Mouse (Mus musculus): ENCODE results near the gene Trpv2. TPM values are rescaled to one million over a fixed set of nuclear protein-coding genes. Genes with fewer than 3 reads are reported as not detected.
"Not testable (repeated sequence)": the region's sequence is repeated elsewhere in the genome, so short reads cannot be mapped to it uniquely, and the experiment has no call there.

The Trpv2 gene
- polyA plus RNA-seq, 1 experiment from 2014 or later = 71.4 TPM

DNA sequence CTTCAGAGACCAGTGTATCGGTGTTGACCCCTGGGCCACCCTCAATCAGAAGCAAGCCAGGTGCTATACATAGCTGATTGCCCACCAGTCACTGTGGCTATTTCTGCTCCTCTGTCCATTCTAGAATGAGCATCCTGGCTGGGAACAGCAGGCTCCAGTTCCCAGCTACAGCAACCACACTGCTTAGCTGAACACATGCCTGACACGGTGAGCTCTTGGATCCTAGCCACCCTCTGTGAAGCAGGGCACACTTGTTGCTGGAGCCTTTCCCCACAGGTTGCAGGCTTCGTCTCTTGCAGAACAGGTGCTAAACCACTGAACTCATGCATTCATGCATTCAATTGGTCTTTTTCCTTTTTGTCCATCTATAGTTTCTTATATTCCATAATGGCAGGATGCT is 66.1 kb downstream of the Trpv2 start:
- H3K4me3 ChIP-seq (ENCODE audit: inconsistent target) = no peak overlapping the region

DNA sequence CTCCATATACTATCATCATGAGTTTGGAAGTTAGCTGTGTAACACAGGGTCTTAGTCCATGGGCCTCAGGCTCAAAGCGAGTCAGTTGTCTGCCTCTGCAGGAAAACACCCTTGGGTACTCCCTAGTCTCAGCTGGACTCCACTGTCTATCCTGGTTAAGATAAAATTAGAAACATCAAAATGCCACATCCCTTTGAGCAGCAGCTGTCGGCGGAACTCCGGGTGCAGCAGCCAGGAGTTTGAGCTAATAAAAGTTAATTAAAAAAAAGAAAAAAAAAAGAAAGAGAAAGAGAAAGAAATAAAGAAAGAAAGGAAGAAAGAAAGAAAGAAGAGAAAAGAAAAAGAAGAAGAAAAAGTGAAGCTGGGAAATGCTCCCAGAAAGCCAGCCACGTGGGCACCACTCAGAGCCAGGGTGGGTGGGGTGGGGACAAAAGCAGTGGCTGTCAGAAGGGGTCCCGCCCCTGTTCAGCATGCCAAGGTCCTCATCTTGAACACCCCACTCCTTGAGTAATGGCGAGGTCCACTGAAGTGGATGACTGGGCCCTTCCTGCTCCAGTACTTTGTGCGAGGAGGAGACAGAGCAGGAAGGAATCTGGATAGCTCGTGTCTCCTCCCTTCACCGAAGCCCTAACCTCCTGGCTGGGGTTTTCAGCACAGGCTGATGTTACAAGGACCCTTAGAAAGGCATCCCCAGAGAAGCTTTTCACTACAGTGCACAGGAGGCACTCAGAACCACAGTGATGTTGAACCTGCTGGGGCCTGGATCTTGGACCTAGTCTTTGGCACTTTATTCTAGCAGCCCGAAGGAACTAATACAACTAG is 67.9 kb downstream of the Trpv2 start:
- Histone ChIP-seq H3K4me3 (ENCODE audit: inconsistent target) (no peak overlapping the region), H3K79me2 (ENCODE audit: inconsistent target) (peaks cover 38% of the 10 kb centered on the region), H3K27ac (no peak overlapping the region), H3K36me3 (ENCODE audit: inconsistent target) (no peaks in the 10 kb centered on the region)
- 73% methylated on average over 10 of the region's 11 CpGs for WGBS (ENCODE audit: missing documents)

More for the DNA sequence above, 66.1 kb downstream of the Trpv2 start:
- WGBS (ENCODE audit: missing documents) = 91% methylated on average over 3 of the region's 3 CpGs
- Histone ChIP-seq H3K36me3 (ENCODE audit: inconsistent target) (no peaks in the 10 kb centered on the region), H3K79me2 (ENCODE audit: inconsistent target) (peaks cover 33% of the 10 kb centered on the region), H3K27ac (no peak overlapping the region)

DNA sequence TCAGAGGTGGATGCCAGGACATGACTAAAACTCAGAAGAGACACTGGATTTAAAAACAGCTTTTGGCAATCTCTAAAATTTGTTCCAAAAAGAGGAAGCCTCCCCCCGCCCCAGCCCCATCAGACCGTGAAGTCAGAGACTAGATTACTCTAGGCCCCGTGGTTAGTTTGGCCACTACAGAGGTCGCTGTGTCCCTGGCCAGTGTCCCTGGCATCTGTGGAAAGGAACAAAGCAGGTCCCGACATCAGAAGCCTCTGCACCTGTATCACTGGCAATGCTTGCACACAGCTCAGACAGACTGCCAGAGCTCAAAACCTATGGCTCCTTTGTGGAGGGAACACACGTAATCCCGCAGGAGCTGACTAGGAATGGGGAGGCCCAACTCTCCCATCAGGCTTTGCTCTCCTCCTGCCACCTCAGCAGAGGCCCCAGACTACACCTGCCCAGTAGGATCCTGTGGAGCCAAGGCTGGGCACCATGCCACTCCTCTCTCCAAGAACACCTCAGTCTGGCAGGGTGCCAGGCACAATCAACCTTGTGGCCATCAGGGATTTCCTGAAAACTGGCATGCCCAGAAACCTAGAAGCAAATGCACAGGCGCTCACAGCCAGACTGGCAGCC is 68.8 kb downstream of the Trpv2 start:
- Histone ChIP-seq H3K4me3 (ENCODE audit: inconsistent target) (no peak overlapping the region), H3K36me3 (ENCODE audit: inconsistent target) (no peaks in the 10 kb centered on the region), H3K79me2 (ENCODE audit: inconsistent target) (peaks cover 38% of the 10 kb centered on the region), H3K27ac (peak overlapping the region; percentile 30)
- WGBS (ENCODE audit: missing documents) = 36% methylated on average over 8 of the region's 8 CpGs

DNA sequence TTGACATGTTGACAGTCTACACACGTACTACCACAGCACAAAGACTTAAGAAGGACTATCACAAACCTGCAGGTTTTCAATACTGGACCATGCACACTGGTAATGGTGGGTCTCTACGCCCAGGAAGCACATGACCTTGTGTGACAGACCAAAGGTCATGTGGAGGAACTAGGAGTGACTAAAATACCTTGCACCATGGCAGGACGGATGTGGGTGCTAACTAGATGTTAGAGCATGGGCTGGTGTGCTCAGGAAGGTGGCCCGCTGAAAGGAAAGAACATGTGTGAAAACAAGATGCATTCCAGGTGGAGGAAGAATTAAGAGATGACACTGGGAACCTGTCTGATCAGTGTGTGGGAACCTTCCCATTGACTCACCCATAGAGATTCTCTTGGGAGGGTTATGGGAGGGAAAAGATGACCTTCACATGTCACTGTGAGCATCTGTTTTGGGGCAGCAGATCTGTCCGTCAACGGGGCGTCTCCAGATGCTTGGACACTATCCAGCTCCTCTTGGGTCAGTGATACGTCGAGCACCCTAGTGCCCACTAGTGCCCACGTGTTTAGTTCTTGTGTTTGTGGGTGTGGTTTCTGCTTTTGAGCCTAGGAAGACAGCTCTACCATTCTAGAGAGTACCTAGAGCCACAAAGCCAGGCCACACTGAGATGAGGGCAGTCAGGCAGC is 69.5 kb downstream of the Trpv2 start:
- Histone ChIP-seq H3K79me2 (ENCODE audit: inconsistent target) (peaks cover 38% of the 10 kb centered on the region), H3K27ac (peak overlapping the region; percentile 30; the same call in 1 of the 2 replicates), H3K36me3 (ENCODE audit: inconsistent target) (no peaks in the 10 kb centered on the region), H3K4me3 (ENCODE audit: inconsistent target) (no peak overlapping the region)
- WGBS (ENCODE audit: missing documents) = 78% methylated on average over 10 of the region's 10 CpGs

DNA sequence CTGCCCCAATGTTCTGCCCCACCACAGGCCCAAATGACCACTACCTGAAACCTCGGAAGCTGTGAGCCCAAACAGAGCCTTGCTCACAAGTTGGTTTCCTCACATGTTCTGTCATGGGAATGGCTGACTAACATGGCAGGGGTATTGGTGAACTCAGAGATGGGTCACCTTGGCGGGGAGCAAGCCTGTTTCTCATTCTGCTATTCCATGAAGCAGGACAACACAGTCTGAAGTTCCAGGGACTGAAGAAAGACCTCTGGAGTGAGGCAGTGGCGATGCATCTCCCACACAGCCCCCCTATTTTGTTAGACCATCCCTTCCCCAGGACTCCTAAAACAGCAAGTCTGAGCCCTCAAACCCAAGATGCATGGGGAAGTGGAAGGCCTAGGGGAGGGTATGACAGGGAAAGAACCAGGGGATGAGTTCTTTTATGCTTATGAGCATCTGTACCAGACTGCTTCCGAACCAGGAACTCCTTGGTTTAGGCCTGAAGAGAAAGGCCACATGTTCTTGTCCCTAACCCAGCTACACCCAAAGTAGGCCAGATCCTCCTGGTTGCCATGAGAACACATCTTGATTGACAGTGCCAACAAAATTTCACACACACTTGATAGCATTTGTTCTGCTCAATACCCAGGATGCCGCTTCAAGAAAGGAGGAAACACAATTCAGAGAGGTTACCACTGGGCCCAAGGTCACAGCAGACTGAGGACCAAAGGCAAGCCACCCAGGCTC is 70.5 kb downstream of the Trpv2 start:
- Histone ChIP-seq H3K79me2 (ENCODE audit: inconsistent target) (peaks cover 44% of the 10 kb centered on the region), H3K27ac (no peak overlapping the region), H3K4me3 (ENCODE audit: inconsistent target) (no peak overlapping the region), H3K36me3 (ENCODE audit: inconsistent target) (no peaks in the 10 kb centered on the region)
- WGBS (ENCODE audit: missing documents) = 93% methylated on average over 5 of the region's 5 CpGs

DNA sequence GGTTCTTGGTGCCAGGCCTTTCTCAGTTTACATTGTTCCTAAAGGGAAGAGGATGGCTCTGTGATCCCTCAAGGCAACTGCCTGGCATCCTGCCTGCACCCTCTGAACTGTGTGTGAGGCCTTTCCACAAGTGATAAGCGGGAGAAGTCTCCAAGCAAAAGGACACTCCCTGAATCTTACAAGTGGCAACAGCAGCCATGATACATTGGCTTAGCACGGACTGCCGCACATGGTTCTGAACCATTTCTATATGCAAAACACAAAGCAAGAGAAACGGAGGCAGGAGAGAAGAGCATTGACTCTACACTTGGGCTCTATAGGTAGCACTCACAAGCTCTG is 71.0 kb downstream of the Trpv2 start:
- Histone ChIP-seq H3K79me2 (ENCODE audit: inconsistent target) (peaks cover 45% of the 10 kb centered on the region), H3K27ac (peak overlapping the region; percentile 51; the same call in 1 of the 2 replicates), H3K36me3 (ENCODE audit: inconsistent target) (no peaks in the 10 kb centered on the region), H3K4me3 (ENCODE audit: inconsistent target) (no peak overlapping the region)
- 94% methylated on average over 4 of the region's 4 CpGs for WGBS (ENCODE audit: missing documents)

DNA sequence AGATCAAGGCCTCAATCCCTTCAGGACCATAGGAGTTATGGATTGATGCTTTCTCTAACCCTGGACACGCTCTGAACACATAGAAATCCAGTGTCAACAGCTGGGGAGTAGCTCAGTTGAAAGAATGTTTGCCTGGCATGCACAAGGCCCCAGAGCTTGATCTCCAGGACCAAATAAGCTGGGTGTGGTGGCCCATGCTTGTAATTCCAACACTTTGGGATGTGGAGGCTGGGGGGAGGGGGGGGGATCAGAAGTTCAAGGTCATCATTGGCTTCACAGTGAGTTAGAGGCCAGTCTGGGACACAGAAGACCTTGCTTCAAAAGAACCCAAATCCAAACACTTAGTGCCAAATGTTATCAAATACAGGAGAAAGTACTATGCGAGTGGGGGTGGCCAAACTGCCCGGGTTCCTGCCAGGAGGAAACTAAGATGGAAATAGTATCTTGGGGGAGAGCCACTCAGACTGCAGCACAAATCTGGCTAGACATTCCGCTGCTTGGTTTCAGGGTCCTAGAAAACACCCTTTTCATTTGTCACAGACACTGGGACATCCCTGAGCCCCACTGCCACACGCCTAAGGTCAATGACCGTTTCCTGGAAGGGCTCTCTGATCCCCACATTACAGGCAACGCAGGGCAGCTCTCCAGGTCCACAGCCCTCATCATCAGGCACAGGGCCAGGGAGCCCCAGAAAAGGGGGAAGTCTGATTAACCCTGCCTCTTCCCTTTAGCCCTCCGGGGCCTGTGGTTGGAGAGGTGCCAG is 71.6 kb downstream of the Trpv2 start:
- 18% methylated on average over 8 of the region's 8 CpGs for WGBS (ENCODE audit: missing documents)
- H3K4me3 ChIP-seq (ENCODE audit: inconsistent target) = peak overlapping the region; percentile 3; the same call in 1 of the 2 replicates
- peak overlapping the region; percentile 51 for H3K27ac ChIP-seq
- peaks cover 45% of the 10 kb centered on the region for H3K79me2 ChIP-seq (ENCODE audit: inconsistent target)
- no peaks in the 10 kb centered on the region for H3K36me3 ChIP-seq (ENCODE audit: inconsistent target)

DNA sequence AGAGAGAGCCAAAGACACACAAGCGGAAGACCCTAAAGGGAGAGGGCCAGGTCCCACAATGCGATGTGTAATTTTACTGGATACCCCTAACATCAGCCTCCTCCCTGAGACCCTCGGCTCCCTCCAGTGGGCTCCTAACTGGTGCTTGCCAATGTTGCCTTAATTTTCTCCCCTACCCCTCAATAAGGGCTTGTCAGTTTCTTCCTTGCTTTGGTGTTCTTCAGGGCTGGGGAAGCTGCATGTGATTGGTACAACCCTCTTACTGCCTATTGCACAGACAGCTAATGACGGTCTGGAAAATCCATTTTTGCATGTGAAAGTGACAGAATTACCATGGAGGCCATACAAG is 72.2 kb downstream of the Trpv2 start:
- 7% methylated on average over 4 of the region's 4 CpGs for WGBS (ENCODE audit: missing documents)
- peak overlapping the region; percentile 3; the same call in 1 of the 2 replicates for H3K4me3 ChIP-seq (ENCODE audit: inconsistent target)
- peak overlapping the region; percentile 51 for H3K27ac ChIP-seq
- no peaks in the 10 kb centered on the region for H3K36me3 ChIP-seq (ENCODE audit: inconsistent target)
- H3K79me2 ChIP-seq (ENCODE audit: inconsistent target) = peaks cover 45% of the 10 kb centered on the region

DNA sequence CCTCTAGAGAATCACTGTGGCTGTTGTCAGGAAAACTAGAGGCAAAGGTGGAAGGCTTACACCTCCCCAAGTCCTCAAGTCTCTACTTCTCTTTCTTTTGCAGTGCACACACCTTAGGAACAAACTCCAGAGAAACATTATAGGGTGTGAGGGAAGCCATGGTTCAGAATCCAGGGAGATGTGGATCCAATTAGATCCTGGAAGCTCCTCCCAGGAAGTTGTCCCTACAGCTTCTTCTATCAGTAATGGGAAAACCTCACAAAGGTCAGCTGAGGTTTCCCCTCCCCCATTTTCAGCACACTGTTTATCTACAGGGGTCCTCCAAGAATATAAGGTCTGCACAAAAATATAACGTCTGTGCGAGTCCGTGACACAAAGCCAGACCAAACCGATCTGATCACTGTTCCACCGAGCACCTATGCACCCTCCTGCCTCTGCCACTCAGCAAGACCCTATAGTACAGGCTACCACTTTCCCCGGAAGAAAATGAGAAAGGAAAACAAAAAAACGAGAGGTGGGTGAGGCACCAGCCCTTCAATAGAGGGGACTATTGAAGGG is 72.8 kb downstream of the Trpv2 start:
- peaks cover 46% of the 10 kb centered on the region for H3K79me2 ChIP-seq (ENCODE audit: inconsistent target)
- peak overlapping the region; percentile 38 for H3K4me3 ChIP-seq (ENCODE audit: inconsistent target)
- peak overlapping the region; percentile 51 for H3K27ac ChIP-seq
- no peaks in the 10 kb centered on the region for H3K36me3 ChIP-seq (ENCODE audit: inconsistent target)
- WGBS (ENCODE audit: missing documents) = 44% methylated on average over 7 of the region's 7 CpGs

DNA sequence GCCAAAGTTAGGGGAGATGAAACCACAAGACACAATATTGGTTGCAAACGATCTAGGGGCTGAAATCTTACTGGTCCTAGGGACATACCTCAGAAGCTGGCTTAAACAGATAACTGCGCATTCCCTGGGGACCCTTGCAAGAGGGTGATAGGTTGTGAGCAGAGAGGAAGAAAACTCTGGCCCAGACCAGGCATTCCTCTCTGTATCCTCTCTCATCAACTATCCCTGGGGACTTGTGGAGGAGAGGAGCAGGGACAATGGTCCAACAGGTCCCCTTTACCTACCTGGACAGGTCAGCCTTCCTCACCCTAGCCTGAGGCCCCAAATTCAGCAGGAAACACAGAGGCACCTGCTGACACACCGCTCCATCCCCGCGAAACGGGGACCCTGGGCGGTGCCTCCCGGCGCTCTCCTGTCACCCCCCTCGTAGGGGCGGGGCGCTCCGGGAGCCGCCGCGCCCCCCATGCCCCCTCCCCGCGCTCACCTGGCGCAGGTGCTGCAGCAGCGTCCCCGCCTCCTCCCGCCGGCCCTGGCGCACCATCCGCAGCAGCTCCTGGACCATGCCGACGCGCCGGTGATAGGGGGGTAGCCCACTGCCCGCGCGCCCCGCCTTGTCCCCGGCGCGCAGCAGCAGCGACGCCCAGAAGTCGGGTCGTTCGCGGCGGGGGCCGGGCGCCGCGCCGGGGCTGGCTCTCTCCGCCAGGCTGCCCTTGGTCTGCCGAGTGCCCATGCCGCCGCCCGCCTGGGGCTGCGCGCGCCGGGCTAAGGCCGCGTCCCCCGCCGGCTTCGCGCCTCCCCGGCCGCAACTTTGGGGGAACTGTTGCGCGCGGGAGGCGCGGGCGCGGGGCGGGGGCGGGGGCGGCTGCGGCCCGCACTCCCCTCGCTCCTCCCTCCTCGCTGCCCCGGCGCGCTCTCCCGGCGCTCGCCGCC is 73.6 kb downstream of the Trpv2 start, which contains the start of gene Lrrc75a:
Lrrc75a (minus strand) TSS at position 863 of the 930 bp plus-strand sequence.
- peaks cover 52% of the 10 kb centered on the region for H3K79me2 ChIP-seq (ENCODE audit: inconsistent target)
- H3K4me3 ChIP-seq (ENCODE audit: inconsistent target) = peak within 1 kb of the TSS; percentile 68
- H3K36me3 ChIP-seq (ENCODE audit: inconsistent target) = no peaks in the 10 kb centered on the region
- peak within 1 kb of the TSS; percentile 51 for H3K27ac ChIP-seq
- under 1% methylated on average over 57 of the region's 86 CpGs for WGBS (ENCODE audit: missing documents)

DNA sequence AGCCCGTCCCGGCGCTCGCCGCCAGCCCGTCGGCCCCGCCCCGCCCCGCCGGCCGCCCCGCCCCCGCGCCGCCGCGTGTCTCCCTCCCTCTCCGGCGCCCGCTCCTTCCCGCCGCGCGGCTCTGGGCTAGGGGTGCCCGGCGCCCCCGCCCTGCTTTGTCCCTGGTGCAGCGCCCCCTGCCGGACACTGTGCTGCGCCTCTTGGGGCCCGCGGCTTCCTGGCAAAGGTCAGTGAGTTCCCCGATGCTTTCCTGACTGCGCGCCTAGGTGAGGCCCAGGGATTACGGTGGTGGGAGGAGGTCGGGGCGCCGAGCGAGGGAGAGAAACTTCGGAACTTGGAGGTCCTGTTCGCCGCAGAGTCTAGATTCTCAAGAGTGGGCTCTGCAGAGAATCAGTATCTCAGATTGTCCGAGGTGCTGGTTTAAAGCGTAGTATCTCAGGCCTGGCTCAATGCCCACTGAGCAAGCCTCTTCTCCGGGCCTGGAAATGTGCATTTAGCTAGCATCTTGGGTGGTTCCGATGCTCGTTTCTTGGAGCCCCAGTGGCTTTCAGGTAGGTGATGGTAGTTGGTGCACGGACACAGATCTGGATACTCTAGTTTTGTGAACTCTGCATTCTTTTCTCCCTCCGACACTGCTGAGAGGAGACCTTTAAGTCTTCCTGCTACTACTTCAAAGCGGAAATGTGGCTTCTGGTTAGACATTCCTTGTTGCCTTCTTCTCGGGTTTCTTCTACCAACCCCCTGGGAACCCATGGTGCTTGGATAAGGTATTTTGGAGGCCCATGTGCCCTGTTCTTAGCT is 74.5 kb downstream of the Trpv2 start, which contains the start of gene Mmgt2:
Mmgt2 (plus strand) TSS at position 74 of the 801 bp plus-strand sequence.
- H3K36me3 ChIP-seq (ENCODE audit: inconsistent target) = no peaks in the 10 kb centered on the region
- H3K79me2 ChIP-seq (ENCODE audit: inconsistent target) = peaks cover 54% of the 10 kb centered on the region
- H3K4me3 ChIP-seq (ENCODE audit: inconsistent target) = peak within 1 kb of the TSS; percentile 68
- WGBS (ENCODE audit: missing documents) = 1% methylated on average over 29 of the region's 53 CpGs
- H3K27ac ChIP-seq = peak within 1 kb of the TSS; percentile 51

DNA sequence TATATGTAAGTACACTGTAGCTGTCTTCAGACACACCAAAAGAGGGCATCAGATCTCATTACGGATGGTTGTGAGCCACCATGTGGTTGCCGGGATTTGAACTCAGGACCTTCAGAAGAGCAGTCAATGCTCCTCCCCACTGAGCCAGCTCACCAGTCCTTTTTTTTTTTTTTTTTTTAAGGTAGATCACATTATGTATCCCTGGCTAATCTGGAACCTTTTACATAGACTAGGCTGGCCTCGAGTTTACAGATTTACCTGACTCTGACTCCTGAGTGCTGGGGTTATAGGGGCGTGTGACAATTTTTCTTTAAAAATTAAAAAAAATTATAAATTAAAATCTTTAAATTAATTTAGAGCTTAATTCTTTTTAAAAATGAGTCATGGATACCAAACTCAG is 75.5 kb downstream of the Trpv2 start:
- H3K36me3 ChIP-seq (ENCODE audit: inconsistent target); H3K27ac ChIP-seq: not testable (repeated sequence)
- Histone ChIP-seq H3K4me3 (ENCODE audit: inconsistent target) (peak overlapping the region; percentile 68; the same call in 1 of the 2 replicates), H3K79me2 (ENCODE audit: inconsistent target) (peaks cover 56% of the 10 kb centered on the region)
- WGBS (ENCODE audit: missing documents) = 78% methylated on average over 3 of the region's 4 CpGs

All from macrophage (primary cell).